Mouse (Mus musculus) lung, embryonic 15.5 days (tissue): ENCODE measurements around the gene Srpr. TPM values are rescaled to one million over a fixed set of nuclear protein-coding genes. Genes with fewer than 3 reads are reported as not detected.

Experiments
- ATAC-seq: fragments of 200-750 bp; cut with Nextera tagmentation; 2 replicates; pipeline ENCODE4 v1.8.0; 2017; ENCODE audit warnings: moderate number of reproducible peaks, borderline replicate concordance; ENCODE audit not compliant: low FRiP score, low TSS enrichment; ENCODE audit errors: extremely low read depth
- H3K27ac ChIP-seq: fragments of 300-500 bp; sonication (generic); 2 replicates; pipeline ENCODE4 v1.5.1; 2015; ENCODE audit warnings: moderate library complexity, mild to moderate bottlenecking, inconsistent platforms
- H3K27me3 ChIP-seq: fragments of 300-500 bp; sonication (generic); 2 replicates; pipeline ENCODE4 v1.6.1; 2015; ENCODE audit warnings: inconsistent platforms
- H3K36me3 ChIP-seq: fragments of 300-500 bp; sonication (generic); 2 replicates; pipeline ENCODE4 v1.6.1; 2015; ENCODE audit warnings: inconsistent platforms
- H3K4me1 ChIP-seq: fragments of 300-500 bp; sonication (generic); 2 replicates; pipeline ENCODE4 v1.6.1; 2015; ENCODE audit warnings: inconsistent platforms
- H3K4me2 ChIP-seq: fragments of 300-500 bp; sonication (generic); 2 replicates; pipeline ENCODE4 v1.6.1; 2015; ENCODE audit warnings: inconsistent platforms, mild to moderate bottlenecking, moderate library complexity
- H3K4me3 ChIP-seq: fragments of 300-500 bp; sonication (generic); 2 replicates; pipeline ENCODE4 v1.5.1; 2015; ENCODE audit warnings: mild to moderate bottlenecking, inconsistent platforms
- H3K9ac ChIP-seq: fragments of 300-500 bp; sonication (generic); 2 replicates; pipeline ENCODE4 v1.6.1; 2015; ENCODE audit warnings: inconsistent platforms
- H3K9me3 ChIP-seq: fragments of 300-500 bp; sonication (generic); 2 replicates; pipeline ENCODE4 v1.6.1; 2016; ENCODE audit warnings: inconsistent platforms
- WGBS: fragments of 180-500 bp; shearing (Covaris S2); methylation state at CpG from one replicate; pipeline ENCODE4 v1.1.7; 2015; 5-methylcytosine and 5-hydroxymethylcytosine counted together
- polyA plus RNA-seq: library from polyadenylated mRNA; unstranded; fragments of >200 nt; fragmentation: Nextera tagmentation; extraction: Ambion mirVana; gene quantifications from 2 replicates; pipeline ENCODE4 v1.2.1, GENCODE M21; 2015

The Srpr gene
- polyA plus RNA-seq, 1 experiment from 2014 or later = 118 TPM

DNA sequence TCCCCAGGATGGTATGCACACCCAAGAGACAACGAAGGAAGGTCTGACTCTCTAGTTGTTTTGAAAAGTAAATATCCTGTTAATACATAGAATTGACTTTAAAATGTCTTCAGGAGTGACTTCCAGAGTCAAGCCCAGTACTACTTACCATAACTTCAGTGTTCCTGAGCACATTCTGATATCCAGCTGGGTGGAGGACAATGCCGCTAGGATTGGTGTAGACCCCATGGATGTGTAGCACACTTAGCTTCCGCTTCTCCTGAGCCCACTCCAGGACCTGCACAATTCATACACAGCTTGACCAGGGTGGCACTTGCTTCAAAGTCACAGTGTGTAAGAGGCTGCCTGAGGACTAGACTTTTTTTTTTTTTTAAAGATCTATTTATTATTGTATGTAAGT, 23.5 kb downstream of the Srpr start:
- no peak for ATAC-seq
- 92% methylated on average over 3 of the region's 3 CpGs for WGBS
- Histone ChIP-seq H3K36me3 (peaks cover 31% of the 10 kb centered on the region), H3K9ac (no peak overlapping the region), H3K27ac (no peak overlapping the region), H3K4me3 (no peak overlapping the region), H3K4me2 (no peak overlapping the region), H3K4me1 (no peaks in the 10 kb centered on the region), H3K9me3 (no peaks in the 10 kb centered on the region), H3K27me3 (no peaks in the 10 kb centered on the region)

- Histone ChIP-seq H3K36me3 (peaks cover 9% of the 10 kb centered on the region), H3K9me3 (no peaks in the 10 kb centered on the region), H3K4me3 (no peak overlapping the region), H3K4me1 (no peaks in the 10 kb centered on the region), H3K9ac (no peak overlapping the region), H3K27ac (no peak overlapping the region), H3K27me3 (no peaks in the 10 kb centered on the region), H3K4me2 (no peak overlapping the region)
- ATAC-seq = no peak
- 87% methylated on average over 3 of the region's 3 CpGs for WGBS
Measured at GRCm38 (mm10) chr9:35228671-35229070, 28.7 kb downstream of the Srpr start.

DNA sequence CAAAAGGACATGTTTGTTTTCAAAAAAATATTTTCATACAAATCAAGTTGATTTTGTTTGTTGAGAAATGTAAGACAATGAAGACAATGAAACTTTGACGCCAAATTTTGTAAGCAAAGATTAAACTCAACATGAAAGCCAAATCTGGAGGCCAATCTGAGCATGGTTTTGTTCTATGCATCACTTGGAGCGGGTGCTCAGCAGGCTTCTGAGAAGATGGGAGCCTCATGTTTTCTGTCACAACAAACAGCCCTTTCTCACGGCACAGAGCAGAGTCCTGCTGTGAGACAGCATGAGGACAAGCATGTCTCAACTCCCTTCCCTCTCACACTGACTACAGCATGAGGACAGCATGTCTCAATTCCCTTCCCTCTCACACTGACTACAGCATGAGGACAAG, 36.0 kb downstream of the Srpr start:
- no peak overlapping the region for H3K4me2 ChIP-seq
- H3K27ac ChIP-seq = no peak overlapping the region
- no peak overlapping the region for H3K4me3 ChIP-seq
- no peaks in the 10 kb centered on the region for H3K27me3 ChIP-seq
- 55% methylated on average over 3 of the region's 3 CpGs for WGBS
- peaks cover 2% of the 10 kb centered on the region; the same call in 1 of the 2 replicates for H3K4me1 ChIP-seq
- H3K9ac ChIP-seq = no peak overlapping the region
- no peaks in the 10 kb centered on the region for H3K9me3 ChIP-seq
- no peak for ATAC-seq
- H3K36me3 ChIP-seq = peaks cover 7% of the 10 kb centered on the region

DNA sequence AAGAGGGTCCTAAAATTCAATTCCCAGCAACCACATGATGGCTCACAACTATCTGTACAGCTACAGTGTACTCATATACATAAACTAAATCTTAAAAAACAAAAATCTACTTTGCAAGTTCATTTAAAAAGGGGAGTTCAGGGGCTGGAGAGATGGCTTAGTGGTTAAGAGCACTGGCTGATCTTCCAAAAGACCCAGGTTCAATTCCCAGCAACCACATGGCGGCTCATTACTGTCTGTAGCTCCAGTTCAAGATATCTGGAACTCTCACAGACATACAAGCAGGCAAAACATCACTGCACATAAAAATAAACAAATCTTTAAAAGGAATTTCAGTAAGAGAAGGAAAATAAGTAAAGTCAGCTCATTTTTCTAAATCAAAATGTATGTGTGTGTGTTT, 38.4 kb downstream of the Srpr start:
- no peak overlapping the region for H3K4me2 ChIP-seq
- no peak overlapping the region for H3K4me3 ChIP-seq
- no peaks in the 10 kb centered on the region for H3K9me3 ChIP-seq
- H3K27me3 ChIP-seq = no peaks in the 10 kb centered on the region
- H3K27ac ChIP-seq = no peak overlapping the region
- 77% methylated on average over 1 of the region's 1 CpGs for WGBS
- H3K9ac ChIP-seq = no peak overlapping the region
- H3K36me3 ChIP-seq = 0 out of 2 replicates have a peak, but pooled peaks cover under 1% of the 10 kb centered on the region
- H3K4me1 ChIP-seq = peaks cover 2% of the 10 kb centered on the region; the same call in 1 of the 2 replicates
- ATAC-seq = no peak

GRCm38 (mm10) chr9:35238915-35239571, 39.1 kb downstream of the Srpr start:
- H3K27me3 ChIP-seq = no peaks in the 10 kb centered on the region
- H3K9me3 ChIP-seq = no peaks in the 10 kb centered on the region
- peaks cover 2% of the 10 kb centered on the region; the same call in 1 of the 2 replicates for H3K4me1 ChIP-seq
- no peak for ATAC-seq
- H3K27ac ChIP-seq = no peak overlapping the region
- H3K36me3 ChIP-seq = no peaks in the 10 kb centered on the region
- 41% methylated on average over 6 of the region's 6 CpGs for WGBS
- no peak overlapping the region for H3K4me2 ChIP-seq
- no peak overlapping the region for H3K9ac ChIP-seq
- H3K4me3 ChIP-seq = no peak overlapping the region

- Histone ChIP-seq H3K27ac (no peak overlapping the region), H3K4me1 (peaks cover 2% of the 10 kb centered on the region; the same call in 1 of the 2 replicates)
Measured at GRCm38 (mm10) chr9:35239734-35240133, 39.8 kb downstream of the Srpr start.

GRCm38 (mm10) chr9:35247405-35247804, 47.4 kb downstream of the Srpr start:
- whole genome bisulfite sequencing = 91% methylated on average over 2 of the region's 2 CpGs
- no peak for ATAC-seq
- Histone ChIP-seq H3K4me1 (peaks cover 12% of the 10 kb centered on the region; the same call in 1 of the 2 replicates), H3K4me3 (no peak overlapping the region), H3K36me3 (no peaks in the 10 kb centered on the region), H3K27ac (no peak overlapping the region), H3K27me3 (no peaks in the 10 kb centered on the region), H3K4me2 (no peak overlapping the region), H3K9me3 (no peaks in the 10 kb centered on the region), H3K9ac (no peak overlapping the region)

More at GRCm38 (mm10) chr9:35239734-35240133, 39.8 kb downstream of the Srpr start:
- ATAC-seq = no peak
- H3K4me2 ChIP-seq = no peak overlapping the region
- H3K27me3 ChIP-seq = no peaks in the 10 kb centered on the region
- no peaks in the 10 kb centered on the region for H3K36me3 ChIP-seq
- 65% methylated on average over 1 of the region's 1 CpGs for WGBS
- no peaks in the 10 kb centered on the region for H3K9me3 ChIP-seq
- no peak overlapping the region for H3K9ac ChIP-seq
- H3K4me3 ChIP-seq = no peak overlapping the region

GRCm38 (mm10) chr9:35249476-35249875, 49.5 kb downstream of the Srpr start:
- Histone ChIP-seq H3K36me3 (no peaks in the 10 kb centered on the region), H3K4me3 (no peak overlapping the region), H3K27me3 (no peaks in the 10 kb centered on the region), H3K4me2 (no peak overlapping the region), H3K9me3 (no peaks in the 10 kb centered on the region), H3K4me1 (peaks cover 12% of the 10 kb centered on the region; the same call in 1 of the 2 replicates), H3K9ac (no peak overlapping the region), H3K27ac (no peak overlapping the region)
- no peak for ATAC-seq

DNA sequence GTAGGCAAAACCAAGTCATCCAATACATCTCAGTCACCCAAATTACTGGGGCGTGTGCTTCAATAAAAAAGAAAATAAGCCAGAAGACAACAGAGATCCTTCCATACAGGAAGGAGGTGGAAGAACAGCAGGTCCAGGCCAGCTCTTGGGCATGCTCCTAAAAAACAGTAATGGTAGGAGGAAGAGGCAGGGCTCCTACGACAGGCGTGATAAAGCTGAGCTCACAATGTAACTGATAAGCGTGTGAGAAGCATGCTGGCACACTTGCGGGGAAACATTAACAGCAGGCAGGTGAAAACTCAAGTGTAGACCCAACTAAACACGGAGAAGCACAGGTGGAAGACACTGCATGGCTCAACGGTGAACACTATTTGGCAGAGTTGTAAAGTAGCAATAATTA, 57.4 kb downstream of the Srpr start:
- no peaks in the 10 kb centered on the region for H3K9me3 ChIP-seq
- H3K36me3 ChIP-seq = no peaks in the 10 kb centered on the region
- H3K4me3 ChIP-seq = no peak overlapping the region
- no peak overlapping the region for H3K9ac ChIP-seq
- no peaks in the 10 kb centered on the region for H3K4me1 ChIP-seq
- no peak overlapping the region for H3K4me2 ChIP-seq
- H3K27me3 ChIP-seq = no peaks in the 10 kb centered on the region
- 85% methylated on average over 7 of the region's 7 CpGs for WGBS
- no peak overlapping the region for H3K27ac ChIP-seq
- ATAC-seq = no peak

- H3K4me1 ChIP-seq = peaks cover 13% of the 10 kb centered on the region
- H3K4me2 ChIP-seq = no peak overlapping the region
- WGBS = 75% methylated on average over 4 of the region's 4 CpGs
- ATAC-seq = no peak
- H3K27ac ChIP-seq = no peak overlapping the region
- H3K27me3 ChIP-seq = no peaks in the 10 kb centered on the region
- H3K36me3 ChIP-seq = no peaks in the 10 kb centered on the region
- H3K9ac ChIP-seq = no peak overlapping the region
- no peaks in the 10 kb centered on the region for H3K9me3 ChIP-seq
- H3K4me3 ChIP-seq = no peak overlapping the region
Measured at GRCm38 (mm10) chr9:35262418-35262817, 62.4 kb downstream of the Srpr start.

- no peak overlapping the region for H3K4me3 ChIP-seq
- H3K4me2 ChIP-seq = no peak overlapping the region
- no peaks in the 10 kb centered on the region for H3K27me3 ChIP-seq
- H3K9me3 ChIP-seq = no peaks in the 10 kb centered on the region
- H3K27ac ChIP-seq = no peak overlapping the region
- no peaks in the 10 kb centered on the region for H3K36me3 ChIP-seq
- H3K4me1 ChIP-seq = peaks cover 17% of the 10 kb centered on the region
- whole genome bisulfite sequencing = 87% methylated on average over 2 of the region's 2 CpGs
- no peak for ATAC-seq
- H3K9ac ChIP-seq = no peak overlapping the region
Measured at GRCm38 (mm10) chr9:35263431-35263830, 63.5 kb downstream of the Srpr start.

DNA sequence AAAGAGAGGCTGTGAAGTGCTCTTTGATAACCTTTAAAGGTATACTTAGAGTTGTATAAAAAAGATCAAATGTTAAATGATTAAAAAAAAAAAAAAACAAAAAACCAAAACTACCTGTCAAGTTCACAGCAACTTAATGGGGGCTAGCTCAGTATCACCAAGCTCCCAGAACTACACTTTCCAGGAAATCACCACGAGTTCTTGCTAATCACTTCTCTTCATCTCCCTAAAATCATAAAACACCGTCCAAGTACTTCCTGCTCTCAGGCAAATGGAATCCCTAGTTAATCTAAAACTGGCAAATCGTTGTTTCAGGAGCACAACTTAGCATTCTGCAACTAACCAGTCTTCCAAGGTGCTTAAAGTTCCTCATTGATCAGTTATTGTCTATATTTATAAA, 64.5 kb downstream of the Srpr start:
- 52% methylated on average over 3 of the region's 3 CpGs for WGBS
- Histone ChIP-seq H3K4me2 (no peak overlapping the region), H3K36me3 (no peaks in the 10 kb centered on the region), H3K4me3 (no peak overlapping the region), H3K27me3 (no peaks in the 10 kb centered on the region), H3K9ac (no peak overlapping the region), H3K9me3 (no peaks in the 10 kb centered on the region), H3K4me1 (peaks cover 21% of the 10 kb centered on the region), H3K27ac (no peak overlapping the region)
- ATAC-seq = no peak
